Mouse (Mus musculus) WW6 (cell line): ENCODE data around the gene Kif6.

Experiments
- DNase-seq: peaks from one replicate; pipeline ENCODE4 v3.0.0-alpha.2; 2013; ENCODE audit warnings: low read depth, low spot score

The Kif6 gene

DNA sequence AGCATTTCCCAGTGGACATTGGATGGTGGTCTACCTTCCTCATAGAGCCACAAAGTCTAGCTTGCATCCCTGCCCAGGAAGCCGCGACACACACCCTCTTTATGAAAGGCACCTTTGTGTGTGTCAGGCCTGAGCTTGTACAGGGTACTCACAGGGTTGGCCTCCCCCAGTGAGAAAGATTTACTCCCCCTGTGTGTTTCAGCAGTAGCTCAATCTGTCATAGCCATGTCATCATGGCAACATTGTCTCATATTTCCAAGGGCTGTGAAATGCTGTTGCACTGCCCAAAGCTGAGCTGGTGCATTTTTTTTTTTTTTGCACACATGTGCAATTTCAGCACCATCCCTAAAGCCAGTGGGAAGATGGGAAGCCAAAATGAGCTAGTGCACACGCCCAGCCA lies 224.3 kb downstream of the Kif6 start:
- no peak for DNase-seq

DNA sequence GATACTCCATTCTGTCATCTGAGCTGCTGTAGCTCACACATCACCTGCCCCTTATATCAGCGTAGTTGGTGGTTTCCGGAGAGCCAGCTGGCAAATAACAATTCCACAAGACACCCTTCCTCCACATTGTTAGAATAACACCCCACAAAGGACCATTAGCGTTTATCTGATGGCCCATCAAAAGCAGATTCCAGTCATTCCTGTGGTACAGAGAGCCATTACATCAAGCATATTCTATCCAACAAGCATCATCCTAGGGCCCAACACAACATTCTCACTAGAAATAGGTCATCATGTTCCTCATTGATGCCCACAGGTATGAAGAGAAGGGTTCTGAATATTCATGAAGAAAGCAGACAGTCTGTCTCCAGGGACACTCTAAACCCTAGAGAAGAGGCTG lies 236.3 kb downstream of the Kif6 start:
- DNase-seq = no peak

DNA sequence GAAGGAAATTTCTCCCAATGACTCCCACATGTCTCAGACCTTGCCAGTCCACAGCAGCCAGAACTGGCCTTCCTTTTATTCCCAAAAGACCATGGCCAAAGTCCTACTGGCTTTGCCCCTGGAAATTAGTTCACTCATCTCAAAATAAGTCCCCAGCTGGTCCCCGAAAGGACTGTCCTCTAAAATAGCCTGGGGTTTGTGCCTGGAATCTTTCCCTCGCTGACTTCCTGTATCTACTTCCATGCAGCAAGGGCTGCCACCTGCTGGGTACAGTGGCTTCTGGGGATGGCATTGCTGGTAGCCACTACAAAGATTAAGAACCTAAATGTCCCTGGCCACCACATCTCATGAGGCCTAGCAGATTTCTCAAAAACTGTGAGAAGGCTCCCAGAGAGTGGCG lies 237.2 kb downstream of the Kif6 start:
- DNase-seq = no peak

DNA sequence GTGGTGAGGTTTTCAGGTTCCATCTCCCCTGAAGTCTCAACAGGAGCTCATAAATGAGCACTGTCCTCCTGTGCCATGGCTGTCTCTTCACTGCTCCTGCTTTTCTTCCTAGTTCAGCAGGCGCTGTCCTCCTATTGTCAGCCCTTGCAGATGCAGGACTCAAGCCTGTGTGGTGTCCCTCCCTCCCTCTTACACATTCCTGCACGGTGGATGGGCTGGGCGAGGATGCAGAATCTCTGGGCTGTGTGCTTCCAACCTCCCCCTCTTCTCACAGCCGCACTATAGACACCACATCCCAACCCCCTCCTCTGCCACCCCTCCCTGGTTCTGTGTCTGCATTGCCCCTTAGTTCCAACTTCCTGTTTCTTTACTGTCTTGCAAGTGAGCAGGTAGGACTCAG lies 240.8 kb downstream of the Kif6 start:
- DNase-seq = no peak

DNA sequence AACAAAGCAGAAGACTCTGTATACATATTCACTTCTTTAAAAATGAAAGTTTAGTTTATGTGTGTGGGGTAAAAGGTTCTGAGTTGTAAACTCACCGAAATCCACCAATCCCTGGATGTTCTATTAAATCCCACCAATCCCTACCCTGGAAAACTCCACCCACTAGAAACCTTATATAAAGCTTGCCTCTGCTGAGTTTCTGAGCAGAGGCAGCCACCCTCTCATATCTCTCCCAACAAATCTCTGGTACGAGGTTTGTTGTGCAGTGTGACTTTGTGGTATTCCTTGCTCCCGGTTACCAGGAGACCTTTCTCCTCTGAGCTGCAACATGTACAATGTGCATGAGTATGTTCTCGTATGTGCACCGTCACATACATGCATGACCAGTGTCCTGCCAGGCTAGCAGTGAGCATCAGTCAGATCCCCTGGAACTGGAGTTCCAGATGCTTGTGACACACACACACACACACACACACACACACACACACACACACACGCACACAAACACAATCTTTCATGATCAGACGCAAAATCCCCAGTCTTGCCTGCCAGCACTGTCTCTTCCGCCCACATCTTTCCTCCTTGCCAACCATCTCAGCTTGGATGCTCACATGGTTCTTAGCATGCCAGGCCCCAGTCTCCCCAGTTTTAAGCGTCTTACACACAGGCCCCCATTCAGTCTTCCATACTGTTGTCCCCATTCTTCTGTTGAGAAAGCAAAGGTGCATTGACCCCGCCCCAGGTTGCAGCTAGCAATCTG lies 245.3 kb downstream of the Kif6 start:
- DNase-seq = no peak

DNA sequence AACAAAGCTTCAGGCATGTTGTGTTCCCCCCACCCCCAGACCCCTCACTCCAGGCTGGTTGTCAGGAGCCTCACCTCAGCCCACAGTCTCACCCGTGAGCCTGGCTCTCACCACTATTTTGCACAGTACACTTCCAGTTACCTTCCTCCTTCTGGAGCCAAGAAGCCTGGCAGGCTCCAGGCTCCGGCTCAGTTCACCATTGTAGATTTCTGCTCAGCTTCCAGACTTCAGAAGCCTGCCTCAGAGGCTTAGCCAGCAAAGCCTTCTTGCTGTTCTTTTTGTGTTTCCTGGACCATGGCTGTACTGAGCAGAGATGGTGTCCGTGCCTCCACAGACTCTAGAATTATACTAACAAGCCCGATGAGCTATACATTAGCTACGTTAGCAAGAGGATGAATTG lies 248.7 kb downstream of the Kif6 start:
- no peak for DNase-seq

DNA sequence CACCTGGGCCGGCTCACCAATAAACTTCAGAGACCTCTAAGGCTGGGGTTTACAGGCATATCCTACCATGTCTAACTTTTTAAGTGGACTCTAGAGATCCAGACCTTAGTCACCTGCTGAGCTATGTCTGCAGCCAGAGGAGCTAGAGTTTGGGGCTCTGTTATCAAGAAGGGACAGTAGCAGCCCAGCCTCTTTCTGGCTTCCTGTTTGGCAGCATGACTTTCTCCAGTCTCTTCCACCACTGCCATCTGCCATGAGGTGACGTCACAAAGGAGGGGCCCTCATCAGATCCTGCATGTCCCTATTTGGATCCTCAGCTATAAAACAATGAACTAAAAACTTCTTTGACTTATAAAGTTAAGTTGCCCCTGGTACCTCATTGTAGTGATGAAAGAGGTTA lies 250.7 kb downstream of the Kif6 start:
- no peak for DNase-seq

DNA sequence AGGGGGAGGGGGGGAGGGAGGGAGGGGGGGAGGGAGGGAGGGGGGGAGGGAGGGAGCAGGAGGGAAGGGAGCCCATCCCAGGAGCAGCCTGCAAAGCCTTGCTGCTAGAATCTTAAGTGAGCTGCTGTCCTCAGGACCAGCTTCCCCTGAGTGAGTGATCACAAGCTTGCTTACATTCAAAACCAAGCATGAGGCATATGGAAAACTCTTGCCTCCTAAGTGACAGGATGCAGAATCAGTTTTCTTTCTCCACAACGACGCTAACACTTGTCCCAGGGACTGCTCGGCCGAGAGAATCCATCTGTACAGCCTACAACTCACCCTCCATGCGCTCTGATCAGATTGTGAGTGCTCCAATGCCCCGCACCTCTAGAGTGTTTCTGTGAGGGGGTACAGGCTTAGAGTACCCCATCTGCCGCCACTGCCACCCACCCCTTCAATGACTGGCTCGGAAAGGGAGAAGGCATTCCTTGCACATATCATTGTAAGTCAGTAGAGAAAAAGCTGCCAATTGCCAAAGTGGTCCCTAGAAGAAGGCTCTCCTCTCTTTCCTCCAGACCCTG lies 251.8 kb downstream of the Kif6 start:
- no peak for DNase-seq

DNA sequence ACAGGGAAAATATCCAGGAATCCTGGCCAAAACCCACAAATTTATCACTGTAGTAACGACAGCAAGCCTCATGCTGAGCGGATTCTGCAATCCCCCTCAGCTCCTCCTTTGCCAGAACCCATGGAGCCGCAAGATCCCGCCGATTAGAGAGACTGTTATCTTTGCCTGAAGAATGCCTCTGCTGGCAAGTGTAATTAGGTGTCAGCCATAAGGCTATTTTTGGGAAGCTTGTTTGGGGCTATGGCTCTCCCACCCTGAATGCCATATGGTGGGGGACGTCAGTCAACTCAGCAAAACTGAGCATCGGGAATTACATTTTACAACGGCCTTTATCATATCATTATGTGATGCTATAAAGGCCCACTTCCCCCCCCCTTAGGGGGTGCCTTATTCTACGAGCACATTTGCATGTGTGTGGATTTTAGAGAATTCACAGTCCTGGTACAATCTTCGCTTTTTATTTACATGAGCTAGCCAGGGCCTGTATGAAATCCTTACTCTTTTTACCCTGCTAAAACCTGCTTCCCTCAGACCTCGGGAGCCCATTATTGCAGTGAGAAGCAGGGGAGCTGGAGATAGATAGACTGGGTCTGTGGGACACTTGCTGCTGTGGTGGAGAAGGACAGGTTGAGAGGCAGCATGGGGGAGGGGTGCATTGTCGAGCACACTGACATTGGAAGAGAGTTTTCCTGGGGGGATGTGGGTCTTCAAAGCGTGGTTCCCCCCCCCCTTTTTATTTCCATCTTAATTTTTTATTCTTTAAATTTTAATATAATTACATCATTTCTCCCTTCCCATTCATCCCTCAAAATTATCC lies 252.6 kb downstream of the Kif6 start:
- DNase-seq = no peak

DNA sequence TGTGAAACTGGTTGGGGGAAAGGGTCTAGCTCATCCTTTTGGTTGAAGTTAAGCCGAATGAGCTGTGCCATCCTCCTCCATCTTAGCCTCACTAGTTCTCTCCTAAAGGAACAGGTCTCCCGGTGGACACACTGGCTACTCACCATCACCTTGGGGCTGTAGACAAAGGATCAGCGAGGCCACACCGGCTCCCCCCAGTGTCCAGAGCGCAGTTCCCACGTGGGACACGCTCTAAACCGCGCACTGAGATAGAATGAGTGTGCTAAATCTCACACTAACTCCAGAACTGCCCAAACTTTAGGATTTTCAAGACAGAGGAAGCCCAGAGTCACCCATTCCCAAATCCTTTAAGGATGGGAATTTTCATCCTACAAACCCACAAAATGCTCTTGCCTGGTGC lies 254.3 kb downstream of the Kif6 start:
- DNase-seq = no peak

DNA sequence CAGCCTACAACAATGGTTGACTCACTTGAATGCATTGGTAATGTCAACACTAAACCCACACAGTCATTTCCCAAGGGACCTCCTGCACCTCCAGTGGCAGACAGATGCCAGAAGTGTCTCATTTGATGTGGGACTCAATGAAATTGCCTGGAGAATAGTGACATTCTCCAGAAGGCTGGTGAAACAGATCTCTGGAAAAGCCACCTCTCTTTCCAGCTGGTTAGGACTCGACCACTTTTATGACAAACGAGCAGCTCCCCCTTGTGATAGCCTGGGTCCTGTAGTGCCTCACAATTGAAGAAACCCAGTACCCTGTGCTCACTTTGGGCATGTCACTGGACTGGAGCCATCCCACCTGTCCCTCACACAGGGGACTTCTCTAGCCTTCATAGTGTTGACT lies 257.4 kb downstream of the Kif6 start:
- DNase-seq = no peak

DNA sequence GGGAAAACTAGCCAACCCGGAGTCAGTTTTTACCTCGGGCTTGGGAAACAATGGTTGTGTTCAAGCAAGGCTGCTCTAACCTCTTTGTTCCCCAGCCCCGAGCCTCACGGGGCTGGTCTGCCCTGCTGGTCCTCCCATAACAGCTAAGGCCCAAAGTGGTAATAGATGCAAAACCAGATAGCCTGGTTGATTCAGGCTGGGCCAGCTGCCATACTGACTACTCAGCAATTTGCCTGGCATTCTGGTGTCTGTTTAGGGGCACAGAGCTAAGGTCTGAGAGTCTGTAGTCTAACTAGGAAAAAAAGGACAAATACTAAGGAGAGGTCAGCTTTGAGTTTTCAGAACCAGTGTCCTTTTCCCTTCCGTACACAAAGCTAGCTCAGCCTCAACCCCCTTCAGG lies 259.8 kb downstream of the Kif6 start:
- no peak for DNase-seq

DNA sequence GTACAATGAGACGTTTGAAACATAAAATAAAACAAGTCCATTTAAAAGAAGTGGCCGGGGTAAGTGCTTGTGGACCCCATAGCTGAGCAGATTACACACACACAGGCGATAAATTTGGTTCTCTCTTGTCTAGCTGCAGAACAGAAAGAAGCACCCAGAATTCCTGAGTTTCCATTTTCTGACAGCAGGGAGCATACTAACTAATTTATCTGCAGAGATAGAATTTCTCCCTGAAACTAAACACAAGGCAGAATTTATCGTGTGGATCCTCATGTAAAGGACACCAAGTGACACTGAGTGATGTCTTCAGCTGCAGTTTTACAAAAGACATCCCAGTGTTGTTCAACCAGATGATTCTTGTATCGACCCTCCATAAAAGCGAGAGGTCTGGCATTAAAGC lies 260.5 kb downstream of the Kif6 start:
- DNase-seq = no peak

DNA sequence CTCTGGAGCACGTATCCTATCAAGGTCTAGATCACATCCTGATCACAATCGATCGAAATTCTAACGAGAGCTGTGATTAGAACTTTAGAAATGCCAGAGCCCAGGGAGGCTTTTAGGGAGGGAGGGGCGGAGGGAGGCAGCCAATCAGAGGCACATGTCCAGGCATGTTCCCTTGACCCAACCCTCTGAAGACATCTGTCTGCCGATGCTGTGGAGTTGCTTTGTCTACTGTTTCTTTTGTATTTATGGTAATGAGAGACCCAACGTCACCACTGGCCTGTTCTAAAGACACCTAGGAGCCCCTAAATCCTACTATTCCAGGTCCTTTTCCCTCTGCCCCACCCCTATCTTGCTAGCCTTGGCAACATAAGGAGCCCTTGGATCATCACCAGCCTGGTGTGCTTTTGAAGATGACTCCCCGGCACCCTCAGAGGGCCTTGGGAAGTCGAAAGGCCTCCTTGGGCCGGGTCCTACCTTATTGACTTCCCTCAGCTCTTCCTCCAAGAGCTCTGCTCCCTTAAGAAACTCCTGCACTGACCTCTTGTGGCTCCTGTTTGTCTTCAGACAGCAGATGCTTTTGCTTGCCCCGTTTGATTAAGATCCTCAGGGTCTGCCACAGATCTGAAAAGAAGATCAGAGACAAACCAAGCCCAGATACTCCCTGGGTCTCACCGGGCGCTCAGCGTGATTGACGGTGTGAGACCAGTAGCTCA lies 261.2 kb downstream of the Kif6 start:
- DNase-seq = no peak

DNA sequence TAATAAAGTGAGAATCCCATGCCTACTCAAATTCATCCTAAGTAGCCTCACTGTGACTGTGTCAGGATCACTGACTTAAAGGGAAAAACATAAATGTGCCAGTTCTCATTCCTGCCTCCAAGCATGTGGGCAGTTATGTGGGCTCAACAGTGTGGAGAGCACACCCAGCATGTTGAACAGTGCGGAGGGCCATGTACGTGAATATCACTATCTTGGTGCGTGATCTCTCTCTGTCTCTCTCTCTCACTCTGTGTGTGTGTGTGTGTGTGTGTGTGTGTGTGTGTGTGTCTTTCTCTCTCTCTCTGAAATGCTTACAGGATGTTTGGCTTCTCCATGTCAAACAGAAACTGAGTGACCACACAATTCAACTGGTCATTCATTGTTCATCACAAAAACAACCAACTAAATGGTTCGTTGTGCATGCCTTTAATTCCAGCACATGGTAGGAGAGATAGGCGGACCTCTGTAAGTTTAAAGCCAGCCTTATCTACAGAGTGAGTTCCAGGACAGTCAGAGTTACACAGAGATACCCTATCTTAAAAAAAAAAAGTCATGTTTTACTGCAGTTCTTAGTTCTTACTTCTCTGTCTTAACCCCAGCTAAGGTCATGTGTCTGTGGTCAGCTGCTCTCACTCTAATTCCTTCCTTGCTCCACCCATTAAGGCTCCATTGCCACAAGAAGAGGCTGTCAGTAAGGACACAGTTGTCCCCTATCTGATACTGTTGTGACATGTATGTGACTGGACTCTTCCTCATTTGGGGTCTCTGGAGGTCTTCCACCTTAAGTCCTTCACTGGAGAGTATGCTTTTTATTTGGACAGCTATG lies 266.2 kb downstream of the Kif6 start:
- DNase-seq = no peak

DNA sequence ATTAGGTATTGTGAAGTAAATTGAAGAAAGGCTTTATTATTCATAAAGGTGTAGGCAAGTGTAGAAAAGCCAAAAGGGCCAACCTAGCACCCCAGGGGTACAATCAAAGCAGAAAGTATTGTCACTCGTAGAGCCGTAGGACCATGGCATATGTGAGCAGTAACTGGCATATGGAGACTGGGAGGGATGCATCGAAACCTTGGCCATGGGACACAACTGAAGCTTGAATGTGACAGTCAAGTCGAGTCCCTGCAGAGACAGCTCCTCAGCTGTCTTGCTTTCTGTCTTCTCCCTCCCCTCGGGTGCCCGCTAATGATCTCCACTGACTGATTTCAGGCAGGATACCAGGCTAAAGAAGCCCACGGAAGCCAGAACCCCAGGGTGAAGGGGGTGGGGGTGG lies 266.9 kb downstream of the Kif6 start:
- no peak for DNase-seq

DNA sequence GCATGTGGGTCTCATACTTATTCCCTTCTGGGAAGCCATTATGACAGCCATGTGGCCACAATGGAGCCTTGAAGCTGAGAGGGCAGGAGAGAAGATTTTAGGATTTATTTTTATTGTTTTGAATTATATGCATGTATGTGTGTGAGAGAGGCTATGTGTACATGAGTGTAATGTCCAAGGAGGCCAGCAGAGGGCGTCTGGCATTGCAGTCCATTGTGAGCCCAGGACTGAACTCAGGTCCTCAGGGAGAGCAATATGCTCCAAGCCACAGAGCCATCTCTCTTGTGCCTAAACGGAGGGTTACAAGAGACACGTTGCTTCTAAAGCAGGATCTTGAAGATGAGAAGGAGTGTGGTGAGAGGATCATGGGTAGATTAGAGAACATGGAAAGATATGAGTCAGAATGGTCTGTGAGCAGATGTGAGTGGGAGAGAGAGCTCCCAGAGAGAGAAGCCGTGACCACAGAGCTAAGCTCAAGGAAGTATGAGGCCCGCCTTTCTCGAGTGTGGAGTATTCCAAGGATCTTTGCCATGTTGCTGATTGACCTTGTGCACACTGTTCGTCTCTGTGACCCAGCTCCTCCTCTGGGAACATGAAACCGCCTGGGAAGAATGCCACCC lies 268.3 kb downstream of the Kif6 start:
- DNase-seq = no peak

DNA sequence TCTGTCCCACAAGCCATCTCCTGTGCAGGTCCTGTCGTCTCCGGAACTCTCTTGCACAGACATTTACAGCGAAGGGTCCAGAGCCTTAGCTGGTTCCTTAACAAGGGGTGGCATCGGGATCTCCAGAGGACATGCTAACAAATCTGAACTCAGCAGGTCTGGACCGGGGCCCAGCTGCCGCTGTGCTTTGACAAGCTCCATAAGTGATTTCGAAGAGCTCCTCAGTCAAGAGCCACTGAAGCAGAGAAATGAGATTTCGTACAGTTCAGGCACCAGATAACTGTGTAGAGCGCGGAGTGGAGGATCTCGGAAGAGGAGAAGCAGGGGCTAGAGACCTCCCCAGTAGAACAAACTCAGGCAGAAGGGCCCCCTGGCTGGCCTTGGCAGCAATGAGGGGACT lies 270.1 kb downstream of the Kif6 start:
- DNase-seq = no peak

DNA sequence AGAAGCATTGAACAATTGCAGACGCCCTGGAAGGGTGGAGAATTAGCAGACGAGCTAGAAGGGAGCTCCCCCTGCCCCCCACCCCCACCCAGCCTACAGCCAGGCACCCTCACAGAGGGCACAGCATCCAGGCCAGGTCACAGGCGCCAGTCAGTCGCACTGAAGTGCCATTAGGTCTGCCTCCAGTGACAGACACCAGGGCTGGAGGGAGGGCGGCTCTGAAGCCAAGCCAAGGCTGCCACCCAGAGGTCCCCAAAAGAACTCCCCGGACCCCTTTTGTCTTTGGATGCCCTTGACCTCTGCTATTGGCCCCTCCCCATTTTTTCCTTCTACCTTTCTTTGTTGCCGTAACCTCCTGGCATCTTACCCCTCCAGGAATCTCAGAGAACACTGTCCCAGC lies 274.7 kb downstream of the Kif6 start:
- DNase-seq = no peak

DNA sequence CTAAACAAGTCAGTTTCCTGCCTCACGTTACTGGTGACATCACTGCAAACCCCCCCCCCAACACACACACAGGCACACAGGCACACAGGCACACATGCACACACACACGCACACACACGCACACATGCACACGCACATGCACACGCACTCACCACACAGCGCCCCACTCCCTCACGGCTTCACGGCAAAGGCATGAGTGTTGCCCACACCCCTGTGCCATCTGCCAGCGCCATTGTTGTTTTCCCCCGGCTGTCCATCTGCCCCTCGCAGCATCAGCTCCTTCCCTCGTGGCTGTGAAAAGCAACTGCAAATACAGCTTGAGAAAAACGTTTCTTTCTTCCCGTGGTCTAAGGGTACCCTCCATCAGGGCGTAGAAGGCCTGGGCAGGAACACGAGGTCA lies 275.9 kb downstream of the Kif6 start:
- no peak for DNase-seq

DNA sequence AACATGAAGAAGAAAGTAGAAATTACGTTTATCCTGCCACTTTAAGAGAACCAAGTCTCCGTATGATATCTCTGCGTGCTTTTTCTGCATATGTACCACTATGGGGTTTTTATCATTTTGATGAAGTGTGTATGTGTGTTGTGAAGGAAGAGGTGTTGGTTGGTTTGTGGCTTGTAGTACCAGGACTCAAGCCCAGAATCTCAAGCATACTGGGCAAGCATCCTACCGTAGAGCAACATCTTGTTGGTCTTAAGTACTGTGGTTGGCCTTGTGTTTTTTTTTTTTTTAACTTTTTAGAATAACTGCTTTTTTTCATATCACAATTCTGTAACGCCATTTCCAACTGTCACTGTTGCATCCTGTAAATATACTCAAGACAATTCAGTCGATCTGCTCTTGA lies 277.5 kb downstream of the Kif6 start:
- no peak for DNase-seq
